Mouse (Mus musculus) midbrain, embryonic 13.5 days (tissue): ENCODE results near the gene Eps15. TPM values are rescaled to one million over a fixed set of nuclear protein-coding genes. Genes with fewer than 3 reads are reported as not detected.

Experiments used
- ATAC-seq: fragments of 200-750 bp; cut with Nextera tagmentation; 2 replicates; pipeline ENCODE4 v1.8.0; 2017; ENCODE audit warnings: mild to moderate bottlenecking, moderate TSS enrichment, moderate library complexity
- H3K27ac ChIP-seq: fragments of 300-500 bp; sonication (generic); 2 replicates; pipeline ENCODE4 v1.5.1; 2015; ENCODE audit warnings: inconsistent platforms, mild to moderate bottlenecking, moderate library complexity
- H3K27me3 ChIP-seq: fragments of 300-500 bp; sonication (generic); 2 replicates; pipeline ENCODE4 v1.6.1; 2015; ENCODE audit warnings: mild to moderate bottlenecking, inconsistent platforms
- H3K36me3 ChIP-seq: fragments of 300-500 bp; sonication (generic); 2 replicates; pipeline ENCODE4 v1.6.1; 2015; ENCODE audit warnings: mild to moderate bottlenecking, inconsistent platforms
- H3K4me1 ChIP-seq: fragments of 300-500 bp; sonication (generic); replicated peaks from 2 replicates; pipeline ENCODE4 v1.6.1; 2015; ENCODE audit warnings: inconsistent platforms
- H3K4me2 ChIP-seq: fragments of 300-500 bp; sonication (generic); replicated peaks from 2 replicates; pipeline ENCODE4 v1.6.1; 2015; ENCODE audit warnings: moderate library complexity, mild to moderate bottlenecking, inconsistent platforms
- H3K4me3 ChIP-seq: fragments of 300-500 bp; sonication (generic); replicated peaks from 2 replicates; pipeline ENCODE4 v1.5.1; 2015; ENCODE audit warnings: mild to moderate bottlenecking, inconsistent platforms
- H3K9ac ChIP-seq: fragments of 300-500 bp; sonication (generic); replicated peaks from 2 replicates; pipeline ENCODE4 v1.6.1; 2015; ENCODE audit warnings: mild to moderate bottlenecking, inconsistent platforms
- H3K9me3 ChIP-seq: fragments of 300-500 bp; sonication (generic); 2 replicates; pipeline ENCODE4 v1.6.1; 2016; ENCODE audit warnings: mild to moderate bottlenecking, inconsistent platforms
- WGBS: fragments of 180-500 bp; shearing (Covaris S2); methylation state at CpG from one replicate; pipeline ENCODE4 v1.1.7; 2015; 5-methylcytosine and 5-hydroxymethylcytosine counted together
- polyA plus RNA-seq: library from polyadenylated mRNA; unstranded; fragments of >200 nt; fragmentation: Nextera tagmentation; extraction: Ambion mirVana; gene quantifications from 2 replicates; pipeline ENCODE4 v1.2.1, GENCODE M21; 2015

The Eps15 gene
- polyA plus RNA-seq, 1 experiment from 2014 or later, result 53.8 TPM

GRCm38 (mm10) chr4:109253664-109254151 lies 26.4 kb upstream of the Eps15 start:
- Histone ChIP-seq H3K27me3 (no peaks in the 10 kb centered on the region), H3K4me3 (no peak overlapping the region), H3K4me2 (no peak overlapping the region), H3K27ac (no peak overlapping the region), H3K4me1 (no peaks in the 10 kb centered on the region), H3K9me3 (no peaks in the 10 kb centered on the region), H3K9ac (no peak overlapping the region), H3K36me3 (no peaks in the 10 kb centered on the region)
- 82% methylated on average over 11 of the region's 11 CpGs for WGBS
- ATAC-seq, result no peak

- no peaks in the 10 kb centered on the region for H3K4me1 ChIP-seq
- H3K27me3 ChIP-seq, result no peaks in the 10 kb centered on the region
- H3K4me3 ChIP-seq, result no peak overlapping the region
- H3K27ac ChIP-seq, result no peak overlapping the region
- 87% methylated on average over 5 of the region's 5 CpGs for WGBS
- no peaks in the 10 kb centered on the region for H3K9me3 ChIP-seq
- no peak overlapping the region for H3K4me2 ChIP-seq
- H3K36me3 ChIP-seq, result no peaks in the 10 kb centered on the region
- H3K9ac ChIP-seq, result no peak overlapping the region
- no peak for ATAC-seq
Observed at GRCm38 (mm10) chr4:109254511-109254910, 25.6 kb upstream of the Eps15 start.

- Histone ChIP-seq H3K36me3 (no peaks in the 10 kb centered on the region), H3K27me3 (no peaks in the 10 kb centered on the region), H3K4me1 (no peaks in the 10 kb centered on the region), H3K9ac (no peak overlapping the region), H3K4me3 (no peak overlapping the region), H3K4me2 (no peak overlapping the region), H3K9me3 (no peaks in the 10 kb centered on the region), H3K27ac (no peak overlapping the region)
- no peak for ATAC-seq
- 84% methylated on average over 2 of the region's 2 CpGs for WGBS
Observed at GRCm38 (mm10) chr4:109255321-109255720, 24.7 kb upstream of the Eps15 start.

GRCm38 (mm10) chr4:109255727-109256417 lies 24.2 kb upstream of the Eps15 start:
- WGBS, result 87% methylated on average over 11 of the region's 11 CpGs
- no peak for ATAC-seq
- Histone ChIP-seq H3K4me1 (no peaks in the 10 kb centered on the region), H3K27ac (no peak overlapping the region), H3K4me2 (no peak overlapping the region), H3K36me3 (no peaks in the 10 kb centered on the region), H3K4me3 (no peak overlapping the region), H3K27me3 (no peaks in the 10 kb centered on the region), H3K9me3 (no peaks in the 10 kb centered on the region), H3K9ac (no peak overlapping the region)

- no peak overlapping the region for H3K4me2 ChIP-seq
- no peak overlapping the region for H3K4me3 ChIP-seq
- no peaks in the 10 kb centered on the region for H3K36me3 ChIP-seq
- H3K9ac ChIP-seq, result no peak overlapping the region
- H3K4me1 ChIP-seq, result no peaks in the 10 kb centered on the region
- no peaks in the 10 kb centered on the region for H3K9me3 ChIP-seq
- H3K27me3 ChIP-seq, result no peaks in the 10 kb centered on the region
- no peak for ATAC-seq
- no peak overlapping the region for H3K27ac ChIP-seq
- WGBS, result 85% methylated on average over 6 of the region's 6 CpGs
Observed at GRCm38 (mm10) chr4:109256791-109257190, 23.3 kb upstream of the Eps15 start.

- no peak for ATAC-seq
- Histone ChIP-seq H3K27ac (no peak overlapping the region), H3K4me3 (no peak overlapping the region), H3K27me3 (no peaks in the 10 kb centered on the region), H3K4me1 (no peaks in the 10 kb centered on the region), H3K9ac (no peak overlapping the region), H3K9me3 (no peaks in the 10 kb centered on the region), H3K4me2 (no peak overlapping the region), H3K36me3 (no peaks in the 10 kb centered on the region)
Observed at GRCm38 (mm10) chr4:109257639-109258038, 22.4 kb upstream of the Eps15 start.

GRCm38 (mm10) chr4:109262068-109262467 lies 18.0 kb upstream of the Eps15 start:
- H3K9me3 ChIP-seq, result no peaks in the 10 kb centered on the region
- H3K4me2 ChIP-seq, result no peak overlapping the region
- WGBS, result 82% methylated on average over 6 of the region's 6 CpGs
- no peaks in the 10 kb centered on the region for H3K4me1 ChIP-seq
- H3K27me3 ChIP-seq, result no peaks in the 10 kb centered on the region
- no peak overlapping the region for H3K4me3 ChIP-seq
- no peaks in the 10 kb centered on the region for H3K36me3 ChIP-seq
- ATAC-seq, result no peak
- no peak overlapping the region for H3K9ac ChIP-seq
- no peak overlapping the region for H3K27ac ChIP-seq

- Histone ChIP-seq H3K27me3 (no peaks in the 10 kb centered on the region), H3K36me3 (no peaks in the 10 kb centered on the region)
Observed at GRCm38 (mm10) chr4:109266056-109266455, 14.0 kb upstream of the Eps15 start.

GRCm38 (mm10) chr4:109266744-109267143 lies 13.3 kb upstream of the Eps15 start:
- WGBS, result 83% methylated on average over 2 of the region's 2 CpGs
- no peak overlapping the region for H3K27ac ChIP-seq

More at GRCm38 (mm10) chr4:109266056-109266455, 14.0 kb upstream of the Eps15 start:
- Histone ChIP-seq H3K4me3 (no peak overlapping the region), H3K9me3 (no peaks in the 10 kb centered on the region), H3K4me1 (no peaks in the 10 kb centered on the region), H3K4me2 (no peak overlapping the region), H3K27ac (no peak overlapping the region), H3K9ac (no peak overlapping the region)
- 93% methylated on average over 3 of the region's 3 CpGs for WGBS
- ATAC-seq, result no peak

GRCm38 (mm10) chr4:109267452-109267851 lies 12.6 kb upstream of the Eps15 start:
- Histone ChIP-seq H3K36me3 (no peaks in the 10 kb centered on the region), H3K4me3 (no peak overlapping the region), H3K27ac (no peak overlapping the region), H3K4me2 (no peak overlapping the region), H3K27me3 (no peaks in the 10 kb centered on the region), H3K9ac (no peak overlapping the region), H3K9me3 (no peaks in the 10 kb centered on the region), H3K4me1 (no peaks in the 10 kb centered on the region)
- no peak for ATAC-seq
- 93% methylated on average over 3 of the region's 3 CpGs for WGBS

More at GRCm38 (mm10) chr4:109266744-109267143, 13.3 kb upstream of the Eps15 start:
- ATAC-seq, result no peak
- Histone ChIP-seq H3K9me3 (no peaks in the 10 kb centered on the region), H3K4me1 (no peaks in the 10 kb centered on the region), H3K36me3 (no peaks in the 10 kb centered on the region), H3K4me3 (no peak overlapping the region), H3K9ac (no peak overlapping the region), H3K4me2 (no peak overlapping the region), H3K27me3 (no peaks in the 10 kb centered on the region)

GRCm38 (mm10) chr4:109268903-109269302 lies 11.2 kb upstream of the Eps15 start:
- no peak for ATAC-seq
- 90% methylated on average over 3 of the region's 3 CpGs for WGBS
- H3K9me3 ChIP-seq, result no peaks in the 10 kb centered on the region
- H3K4me3 ChIP-seq, result no peak overlapping the region
- H3K36me3 ChIP-seq, result no peaks in the 10 kb centered on the region
- no peak overlapping the region for H3K27ac ChIP-seq
- H3K27me3 ChIP-seq, result no peaks in the 10 kb centered on the region
- no peak overlapping the region for H3K4me2 ChIP-seq
- no peak overlapping the region for H3K9ac ChIP-seq
- no peaks in the 10 kb centered on the region for H3K4me1 ChIP-seq

- Histone ChIP-seq H3K4me1 (no peaks in the 10 kb centered on the region), H3K9ac (no peak overlapping the region), H3K9me3 (no peaks in the 10 kb centered on the region), H3K27ac (no peak overlapping the region), H3K27me3 (no peaks in the 10 kb centered on the region), H3K36me3 (no peaks in the 10 kb centered on the region), H3K4me2 (no peak overlapping the region), H3K4me3 (no peak overlapping the region)
- WGBS, result 97% methylated on average over 4 of the region's 4 CpGs
- no peak for ATAC-seq
Observed at GRCm38 (mm10) chr4:109271803-109272202, 8.3 kb upstream of the Eps15 start.
